Mouse (Mus musculus) lung, adult 18-20 months (tissue): Measurements from ENCODE around the gene Ttll12.

ENCODE experiments used
- DNase-seq, 2 experiments: peaks; one replicate each; pipeline ENCODE4 v3.0.0; 2022; ENCODE audit warnings: mixed read lengths in 2 of 2

Gene Ttll12

DNA sequence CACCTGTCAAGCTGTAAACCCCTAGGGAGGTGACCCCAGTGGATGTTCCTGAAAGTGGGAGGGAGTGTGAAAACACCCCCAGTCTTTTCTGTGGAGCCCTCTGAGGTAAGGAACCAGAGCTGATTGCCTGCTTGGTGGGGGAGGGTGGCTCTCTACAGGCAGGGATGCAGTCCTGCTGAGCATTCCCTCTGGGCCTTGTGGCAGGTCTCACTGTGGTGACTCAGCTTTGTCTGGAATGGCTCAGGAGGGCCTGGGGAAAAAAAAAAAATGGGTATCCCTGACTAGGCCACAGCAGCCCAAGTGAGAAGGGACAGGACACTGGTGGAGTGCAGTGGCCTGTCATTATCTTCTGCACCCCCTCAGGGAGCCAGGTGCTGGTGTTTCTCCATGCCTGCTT lies 1.8 kb downstream of the Ttll12 start:
- no peak for DNase-seq

DNA sequence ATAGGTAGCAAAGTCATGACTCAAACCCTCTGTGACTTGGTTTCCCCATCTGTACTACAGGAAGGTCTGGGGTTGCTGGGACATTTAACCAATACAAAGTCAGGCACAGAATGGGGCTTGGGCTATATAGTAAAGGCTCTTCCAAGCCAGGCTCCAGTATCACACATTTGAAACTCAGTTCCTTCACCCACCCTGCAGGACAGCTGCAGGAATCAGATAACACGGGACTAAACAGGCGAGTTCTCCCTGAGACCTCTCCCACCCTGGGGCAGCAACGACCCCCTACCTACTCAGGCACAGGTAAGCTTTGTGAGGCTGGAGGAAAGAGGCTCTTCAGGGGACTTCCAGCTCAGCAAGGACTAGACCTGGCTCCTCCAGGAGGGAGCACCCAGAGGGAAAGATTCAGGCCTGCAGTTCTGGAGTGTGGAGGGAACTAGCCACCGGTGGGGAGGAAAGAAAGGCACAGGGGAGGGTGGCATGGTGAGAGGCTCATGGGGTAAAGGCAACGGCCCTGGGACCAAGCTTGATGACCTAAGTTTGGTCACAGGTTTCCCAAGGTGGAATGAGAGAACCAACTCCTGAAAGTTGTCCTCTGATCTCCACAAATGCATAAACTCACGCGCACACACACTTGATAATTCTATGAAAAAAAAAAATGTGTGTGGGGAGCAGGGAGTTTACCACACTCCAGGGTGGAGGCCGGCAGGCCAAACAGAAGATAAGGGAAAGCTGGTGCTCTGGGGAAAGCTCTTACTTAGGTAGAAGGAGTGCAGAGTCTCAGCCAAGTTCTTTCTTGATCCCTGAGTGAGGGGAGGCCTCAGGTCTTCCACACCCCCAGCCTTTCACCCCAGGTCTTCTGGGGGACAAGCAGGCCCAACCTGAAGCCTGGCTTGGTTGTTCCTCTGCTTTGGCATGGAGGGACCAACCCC lies 2.4 kb downstream of the Ttll12 start:
- DNase-seq = no peak

DNA sequence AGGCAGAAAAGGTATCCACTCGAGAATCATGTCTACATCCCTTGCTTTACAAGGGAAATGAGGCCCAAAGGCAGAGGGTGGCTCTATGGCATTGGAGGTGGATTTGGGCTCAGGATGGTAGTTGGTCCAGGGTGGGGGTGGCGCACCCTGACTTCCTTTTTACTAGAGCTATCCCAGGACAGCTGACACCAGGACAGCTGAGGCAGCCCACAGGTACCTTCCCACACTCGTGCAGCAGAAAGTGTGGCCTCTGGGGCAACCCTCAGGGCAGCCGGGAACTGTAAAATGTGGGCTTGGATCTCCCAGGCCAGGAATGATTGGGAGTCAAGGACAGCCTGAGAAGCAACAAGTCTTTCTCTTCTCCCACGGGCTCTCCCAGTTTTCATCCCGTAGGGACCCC lies 3.2 kb downstream of the Ttll12 start:
- no peak for DNase-seq

DNA sequence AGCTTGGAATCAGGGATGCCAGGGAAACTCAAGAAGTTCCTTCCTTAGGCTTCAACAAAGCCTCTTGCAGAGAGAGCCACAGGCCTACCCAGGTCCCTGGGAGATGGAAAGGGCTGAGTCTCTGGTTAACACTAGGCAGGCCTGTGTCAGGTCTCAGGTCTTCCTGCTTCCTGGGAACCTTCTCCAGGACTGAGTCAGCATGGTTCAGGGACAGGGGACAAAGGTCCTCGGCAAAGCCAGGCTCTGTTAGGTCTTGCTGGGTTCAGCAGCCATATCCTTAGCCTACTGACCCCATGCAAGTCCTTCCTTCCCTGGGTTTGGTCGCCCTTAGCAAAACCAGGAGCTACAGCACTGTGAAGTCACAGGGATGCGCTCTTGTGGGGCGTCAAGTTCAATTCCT lies 4.1 kb downstream of the Ttll12 start:
- no peak for DNase-seq

DNA sequence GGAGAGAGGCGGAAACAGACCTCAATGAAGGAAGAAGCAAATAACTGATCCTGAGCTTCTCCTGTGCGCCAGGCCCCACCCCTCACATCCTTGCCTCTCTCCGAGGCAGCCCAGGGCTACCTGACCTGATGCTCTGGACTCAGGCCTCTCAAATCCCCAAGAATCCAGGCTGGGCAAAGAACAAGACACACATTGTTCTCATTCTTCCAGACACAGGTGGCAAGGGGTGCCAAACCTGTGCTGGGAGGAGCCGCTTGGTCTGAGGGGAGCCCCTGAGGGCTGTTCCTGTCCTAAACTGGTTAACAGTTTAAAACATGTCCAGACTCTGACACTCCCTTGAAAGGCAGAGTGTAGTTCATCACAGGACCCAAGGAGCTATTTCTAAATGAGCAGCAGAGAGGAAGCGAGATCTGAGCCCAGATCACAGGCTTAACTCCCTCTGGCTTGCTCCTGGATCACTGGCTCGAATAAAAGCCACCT lies 10.2 kb downstream of the Ttll12 start:
- DNase-seq = no peak

DNA sequence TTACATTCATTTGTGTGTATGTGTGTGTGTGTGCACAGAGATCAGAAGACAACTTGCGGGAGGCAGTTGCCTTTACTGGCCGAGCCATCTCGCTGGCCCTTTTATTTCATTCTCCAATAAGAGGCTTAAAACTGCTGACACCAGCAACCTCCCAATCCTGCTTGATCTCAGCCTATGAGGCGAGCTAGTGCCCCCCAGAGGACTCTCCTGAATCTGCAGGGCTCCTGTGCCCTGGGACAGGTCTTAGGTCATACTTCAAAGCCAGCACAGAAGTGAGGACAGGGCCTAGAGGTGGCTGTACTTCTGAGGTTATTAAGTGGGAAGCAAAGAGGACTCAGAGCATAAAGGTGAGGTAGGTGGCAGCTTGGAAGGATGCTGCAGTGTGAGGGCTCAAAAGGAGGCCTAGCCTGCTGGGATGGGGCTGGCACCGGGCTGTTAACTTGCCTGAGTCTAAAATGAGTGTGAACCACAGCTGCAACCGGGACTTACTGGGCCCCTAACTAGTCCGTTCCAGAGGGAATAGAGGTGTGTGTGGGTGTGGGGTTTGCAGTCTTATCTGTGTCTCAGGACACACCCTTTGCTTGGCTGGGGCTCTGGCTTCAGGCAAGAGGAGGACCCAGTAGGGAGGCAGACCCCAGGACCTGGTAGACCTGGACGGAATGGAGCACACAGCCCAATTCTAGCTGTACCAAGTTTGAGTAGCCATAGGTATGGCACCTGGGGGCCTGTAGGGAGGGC lies 11.4 kb downstream of the Ttll12 start:
- DNase-seq = peak; percentile 70 to 80

DNA sequence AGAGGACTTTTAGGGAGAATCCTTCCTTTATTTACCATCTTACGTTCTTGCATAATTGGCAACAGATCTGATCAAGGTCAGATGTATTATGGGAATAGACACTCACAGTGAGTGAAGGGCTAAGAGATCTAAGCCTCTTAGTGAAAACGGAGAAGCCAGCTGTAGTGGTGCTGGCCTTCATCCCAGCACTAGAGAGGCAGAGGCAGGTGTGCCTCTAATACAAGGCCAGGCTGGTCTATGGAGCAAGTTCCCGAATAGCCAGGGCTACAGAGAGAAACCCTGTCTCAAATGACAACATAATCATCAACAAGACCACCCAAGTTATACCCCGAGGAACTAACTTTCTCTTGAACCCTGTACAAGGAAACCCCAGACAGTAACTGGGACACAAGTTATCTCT lies 12.0 kb downstream of the Ttll12 start:
- DNase-seq = no peak

DNA sequence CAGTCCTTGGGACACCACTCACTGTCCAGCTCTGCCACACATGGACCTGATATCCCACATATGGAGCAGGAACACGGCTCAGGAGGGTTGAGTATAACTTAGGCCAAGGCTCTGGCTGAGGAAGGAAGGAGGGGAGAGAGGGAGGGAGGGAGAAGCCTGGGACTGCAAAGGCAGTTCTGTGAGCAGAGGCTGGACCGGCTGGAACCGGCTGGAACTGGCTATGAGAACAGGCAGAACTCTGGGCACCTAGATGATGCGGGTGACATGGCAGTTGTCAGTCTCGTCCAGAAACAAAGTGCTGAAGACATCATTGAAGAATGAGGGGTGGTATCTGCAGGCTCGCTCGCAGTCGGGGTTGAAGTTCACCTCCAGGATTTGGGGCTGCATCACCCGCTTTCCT lies 18.3 kb downstream of the Ttll12 start:
- DNase-seq = no peak

DNA sequence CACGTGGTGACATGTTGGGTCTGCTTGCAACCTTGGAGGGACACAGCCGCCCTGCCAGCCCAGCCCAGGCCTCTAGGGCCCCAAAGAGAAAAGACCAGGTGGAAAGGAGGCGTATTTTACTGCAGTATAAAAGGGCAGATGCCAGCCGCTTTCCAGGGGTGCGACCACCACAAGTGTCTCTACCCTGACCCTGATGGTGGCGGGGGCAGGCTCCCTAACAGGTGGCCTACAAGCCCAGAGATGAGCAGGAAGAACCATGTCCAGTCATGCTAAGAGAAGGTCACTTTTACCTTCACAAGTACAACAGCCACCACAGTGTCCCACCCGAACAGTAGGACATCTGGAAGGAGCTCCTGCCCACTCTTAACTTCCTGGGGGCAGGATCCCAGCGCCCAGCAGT lies 19.4 kb downstream of the Ttll12 start:
- no peak for DNase-seq

DNA sequence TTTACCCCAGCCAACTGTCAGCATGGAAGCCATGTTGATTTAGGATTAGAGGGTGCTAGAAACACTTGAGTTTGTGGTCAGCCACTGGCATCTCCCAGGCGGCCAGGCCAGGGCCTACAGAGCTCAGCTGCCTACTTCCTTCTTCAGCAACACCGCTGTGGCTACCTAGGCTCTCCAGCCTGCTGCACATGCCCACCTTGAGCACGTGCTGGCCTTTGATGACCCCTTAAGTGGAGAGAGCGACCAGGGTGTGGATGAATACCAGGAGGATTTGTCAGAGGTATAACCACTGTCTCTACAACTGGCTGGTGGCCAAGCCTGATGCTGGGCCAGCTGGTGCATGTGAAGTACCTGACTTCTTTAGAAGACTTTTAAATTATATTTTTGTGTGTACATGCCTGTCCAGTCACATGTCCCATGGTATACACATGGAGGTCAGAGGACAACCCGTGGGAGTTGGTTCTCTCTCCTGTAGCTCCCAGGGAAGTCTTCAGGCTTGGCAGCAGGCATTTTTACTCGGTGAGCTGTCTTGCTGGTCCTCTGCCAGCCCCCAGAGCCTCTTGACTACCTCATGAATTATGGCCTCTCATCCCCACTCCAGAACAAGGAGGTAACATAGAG lies 20.1 kb downstream of the Ttll12 start:
- DNase-seq = peak; percentile 83 to 87

DNA sequence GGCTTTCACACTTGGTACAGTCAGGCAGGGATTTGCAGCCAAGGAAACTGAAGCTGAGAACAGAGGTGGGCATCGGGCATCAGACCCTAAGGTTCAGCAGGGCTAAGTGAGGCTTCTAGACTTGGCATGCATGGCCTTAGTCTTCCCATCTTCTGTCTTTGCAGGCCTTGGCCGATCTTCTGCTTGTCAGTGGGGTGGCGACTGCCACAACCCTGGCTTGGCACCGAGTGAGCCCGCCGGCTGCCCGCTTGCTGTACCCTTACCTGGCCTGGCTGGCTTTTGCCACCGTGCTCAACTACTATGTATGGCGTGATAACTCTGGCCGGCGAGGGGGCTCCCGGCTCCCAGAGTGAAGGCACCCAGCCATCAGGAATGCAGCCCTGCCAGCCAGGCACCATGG lies 21.4 kb downstream of the Ttll12 start:
- no peak for DNase-seq

DNA sequence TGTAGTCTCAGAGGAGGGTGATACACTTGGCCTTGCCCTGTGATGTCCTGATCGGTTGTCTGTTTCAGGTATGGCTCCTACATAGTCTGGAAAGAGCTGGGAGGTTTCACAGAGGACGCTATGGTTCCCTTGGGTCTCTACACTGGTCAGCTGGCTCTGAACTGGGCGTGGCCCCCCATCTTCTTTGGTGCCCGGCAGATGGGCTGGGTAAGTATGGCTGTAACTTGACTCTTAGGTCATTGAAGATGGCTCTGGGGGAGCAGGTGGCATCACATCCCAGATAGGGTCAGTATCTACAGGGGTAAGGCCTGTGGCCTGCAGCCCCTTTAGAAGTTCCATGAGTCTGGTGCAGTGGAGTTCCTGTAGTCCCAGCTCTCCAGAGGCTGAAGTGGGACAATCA lies 22.8 kb downstream of the Ttll12 start:
- DNase-seq = no peak

DNA sequence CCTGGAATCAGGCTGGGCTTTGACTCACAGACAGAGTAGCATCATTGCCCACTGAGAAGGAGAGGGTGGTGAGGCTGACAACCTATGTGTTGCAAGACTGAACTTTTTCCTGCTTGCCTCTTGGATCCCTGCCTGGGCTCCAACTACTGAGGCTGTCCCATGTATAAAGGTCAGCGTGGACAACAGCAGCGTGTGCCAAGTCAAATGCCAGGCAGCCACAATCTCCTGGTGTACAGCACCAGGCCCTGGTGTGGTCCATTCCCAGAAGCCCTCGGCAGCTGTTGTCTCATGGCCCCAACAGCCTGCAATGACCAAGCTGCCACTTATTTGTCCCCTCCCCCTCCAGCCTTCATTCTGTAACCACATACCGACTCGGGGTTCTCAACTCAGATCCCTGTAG lies 23.3 kb downstream of the Ttll12 start:
- peak; percentile 63 to 69 for DNase-seq

DNA sequence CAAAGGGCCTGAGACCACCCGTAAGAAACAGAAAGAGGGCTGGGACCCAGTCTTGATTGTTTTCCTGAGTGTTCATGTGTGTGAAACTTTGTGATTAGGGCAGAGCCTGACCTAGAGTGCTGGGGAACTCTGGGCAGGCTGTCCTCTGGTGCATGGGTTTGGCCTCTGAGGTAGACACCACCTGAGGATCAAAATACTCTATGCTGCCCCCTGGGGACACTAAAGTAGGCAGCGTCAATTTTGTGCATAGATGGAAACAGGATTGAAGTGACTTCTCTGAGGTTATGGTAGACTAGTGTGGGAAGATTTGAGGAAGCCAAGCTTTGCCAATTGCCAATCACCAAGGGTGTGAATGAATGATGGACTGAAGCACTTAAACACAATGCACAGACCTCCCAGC lies 24.3 kb downstream of the Ttll12 start:
- DNase-seq = no peak

DNA sequence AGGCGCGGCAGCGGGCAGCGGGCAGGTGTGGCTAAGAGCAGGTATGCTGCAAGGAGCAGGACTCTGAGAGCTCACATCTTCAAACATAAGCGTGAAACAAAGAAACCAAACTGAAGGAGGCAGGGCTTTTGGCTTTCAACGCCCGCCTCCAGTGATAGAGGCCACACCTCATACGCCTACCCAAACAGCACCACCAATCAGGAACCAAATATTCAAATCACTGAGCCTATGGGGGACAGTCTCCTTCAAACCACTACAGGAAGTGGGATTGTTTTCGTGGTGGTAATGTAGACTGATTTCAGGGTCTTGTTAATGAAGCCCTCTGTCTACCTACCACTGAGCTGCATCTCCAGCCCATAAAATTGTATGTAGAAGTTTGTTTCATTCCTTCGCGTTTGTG lies 25.3 kb downstream of the Ttll12 start:
- DNase-seq = peak in 1 of 2 experiments; percentile 24

DNA sequence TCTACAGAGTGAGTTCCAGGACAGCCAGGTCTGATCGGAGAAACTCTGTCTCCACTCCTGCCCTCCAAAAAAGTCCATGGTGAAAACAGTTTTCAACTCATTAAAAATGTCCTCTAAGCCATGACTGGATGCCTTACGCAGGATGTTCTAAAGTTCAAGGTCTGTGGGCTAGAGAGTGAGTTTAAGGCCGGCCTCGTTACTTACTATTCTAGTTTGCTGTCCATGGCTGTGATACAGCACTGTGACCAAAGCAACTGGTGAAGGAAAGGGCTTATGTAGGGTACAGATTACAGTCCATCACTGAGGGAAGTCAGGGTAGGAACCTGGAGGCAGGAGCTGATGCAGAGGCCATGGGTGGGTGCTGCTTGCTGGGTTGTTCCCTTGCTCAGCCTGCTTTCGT lies 26.4 kb downstream of the Ttll12 start:
- DNase-seq = no peak

DNA sequence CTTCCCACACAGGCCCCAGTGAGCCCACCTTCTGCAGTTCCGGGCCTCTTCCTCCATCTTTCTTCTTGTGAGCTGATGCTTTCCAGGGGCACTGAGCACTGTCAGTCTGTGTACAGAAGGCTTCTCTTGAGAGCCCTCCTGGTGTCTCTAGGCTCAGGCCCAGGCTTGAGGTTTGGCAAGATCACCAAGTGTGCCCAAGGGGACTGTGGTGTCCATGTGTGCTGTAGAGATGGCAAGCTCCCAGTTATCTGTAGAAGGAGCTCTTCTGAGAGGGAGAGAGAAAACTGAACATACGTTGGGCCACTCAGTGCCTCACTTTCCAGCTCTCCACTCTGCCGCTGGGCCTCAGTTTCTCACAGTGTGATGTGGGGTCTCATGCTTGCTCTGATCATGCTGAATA lies 27.2 kb downstream of the Ttll12 start:
- no peak for DNase-seq

DNA sequence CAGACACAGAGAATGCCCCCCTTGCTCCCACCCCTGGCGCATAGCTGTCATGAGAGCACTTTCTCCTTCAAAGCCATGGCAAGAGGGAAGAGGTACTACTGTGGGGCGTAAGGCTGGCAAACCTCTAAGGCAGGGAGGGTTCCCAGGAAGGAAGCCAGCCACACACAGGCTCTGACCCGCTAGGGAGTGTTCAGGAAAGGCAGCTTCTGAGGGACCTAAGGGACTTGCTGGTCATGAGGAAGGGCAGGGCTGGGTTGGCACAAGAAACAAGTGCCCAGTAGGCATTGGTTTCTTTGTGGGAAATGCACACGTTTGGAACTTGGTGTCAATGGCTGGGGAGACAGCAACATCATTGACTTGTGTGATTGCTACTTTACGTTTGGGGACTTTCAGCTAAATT lies 29.0 kb downstream of the Ttll12 start:
- peak; percentile 28 to 58 for DNase-seq

DNA sequence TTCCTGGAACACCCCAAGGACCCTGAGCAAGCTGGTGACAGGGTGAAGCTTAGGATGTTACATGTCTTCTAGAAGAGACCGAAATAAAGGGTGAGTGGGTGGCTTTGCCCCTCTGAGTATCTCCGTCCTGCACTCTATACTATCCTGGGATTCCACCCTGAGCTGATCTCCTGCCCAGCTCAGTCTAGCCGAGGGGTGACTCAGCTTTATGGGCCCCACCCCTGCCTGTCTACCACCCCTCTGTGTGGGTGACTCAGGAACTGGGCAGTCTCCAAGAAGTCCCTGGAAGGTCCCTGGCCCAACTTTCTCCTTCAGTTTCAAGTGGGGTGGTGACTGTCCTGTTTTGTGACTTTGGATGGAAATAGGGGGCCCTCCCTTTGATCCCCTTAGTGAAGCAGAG lies 29.5 kb downstream of the Ttll12 start:
- DNase-seq = peak; percentile 61 to 74

DNA sequence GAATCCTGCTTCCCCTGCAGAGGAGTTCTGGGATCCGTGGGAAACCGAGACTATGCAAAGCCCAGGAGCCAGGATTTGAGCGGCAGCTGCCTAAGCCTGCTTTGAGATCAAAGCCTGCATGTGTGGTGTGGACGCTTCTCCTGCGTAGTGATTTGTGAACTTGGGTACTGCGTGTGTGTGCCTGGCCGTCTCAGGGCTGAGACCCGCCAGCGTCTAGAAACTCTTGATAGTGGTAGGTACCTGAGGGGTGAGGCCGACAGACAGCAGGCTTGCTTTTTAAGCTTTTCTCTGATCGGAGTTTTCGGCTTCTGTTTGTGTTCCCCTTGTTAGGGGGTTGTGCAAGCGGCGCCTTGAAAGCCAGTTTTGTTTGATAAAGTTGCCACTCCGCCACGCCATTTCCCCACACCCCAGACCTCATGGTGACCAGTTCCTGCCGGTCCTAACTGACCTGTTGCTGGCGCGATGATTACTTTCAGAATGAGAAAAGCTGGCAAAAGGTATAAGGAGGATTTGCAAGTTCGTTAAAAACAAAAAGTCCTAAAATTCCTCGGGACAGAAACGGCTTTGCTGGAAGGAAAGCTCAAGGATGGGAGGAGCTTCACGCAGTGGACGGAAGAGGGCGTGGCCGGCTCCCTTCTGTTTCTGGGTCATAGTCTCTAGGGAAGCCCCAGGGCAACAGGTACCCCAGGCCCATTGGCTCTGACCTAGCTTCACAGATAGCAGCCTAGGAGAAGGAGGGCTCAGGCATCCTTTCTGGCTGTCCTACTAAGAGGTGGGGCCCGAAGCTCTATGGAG lies 30.9 kb downstream of the Ttll12 start:
- DNase-seq = peak; percentile 72 to 76

DNA sequence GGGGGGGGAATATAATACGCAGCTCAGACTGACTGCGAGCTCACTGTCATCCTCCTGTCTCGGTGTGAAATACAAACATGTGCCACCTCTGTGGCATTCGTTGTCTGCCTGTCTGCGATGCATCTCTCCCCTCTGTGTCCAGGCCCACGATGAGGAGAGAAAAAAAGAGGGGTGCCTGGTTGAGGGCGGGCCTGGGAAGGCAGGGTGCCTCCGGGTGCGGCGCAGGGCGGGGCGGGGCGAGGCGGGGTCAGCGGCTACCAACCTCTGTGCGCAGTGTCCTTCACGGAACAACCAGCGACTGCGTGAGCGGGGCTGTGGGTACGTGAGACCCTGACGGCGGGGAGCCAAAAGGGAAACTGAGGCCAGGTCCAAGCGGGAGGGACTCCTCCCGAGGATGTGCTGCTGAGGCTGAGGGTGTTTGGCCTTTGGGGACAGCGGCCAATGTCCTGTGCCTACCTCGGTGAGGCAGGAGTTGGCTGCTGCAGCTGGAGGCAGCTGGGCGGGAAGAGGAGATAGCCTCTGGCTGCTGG lies 31.6 kb downstream of the Ttll12 start, which contains the start of the genes Tspo and Mcat:
Gene Tspo (plus strand): TSS at position 266 of the 530 bp plus-strand sequence.
Gene Mcat (minus strand): TSS at position 461 of the 530 bp plus-strand sequence.
- peak; percentile 83 to 87 for DNase-seq

DNA sequence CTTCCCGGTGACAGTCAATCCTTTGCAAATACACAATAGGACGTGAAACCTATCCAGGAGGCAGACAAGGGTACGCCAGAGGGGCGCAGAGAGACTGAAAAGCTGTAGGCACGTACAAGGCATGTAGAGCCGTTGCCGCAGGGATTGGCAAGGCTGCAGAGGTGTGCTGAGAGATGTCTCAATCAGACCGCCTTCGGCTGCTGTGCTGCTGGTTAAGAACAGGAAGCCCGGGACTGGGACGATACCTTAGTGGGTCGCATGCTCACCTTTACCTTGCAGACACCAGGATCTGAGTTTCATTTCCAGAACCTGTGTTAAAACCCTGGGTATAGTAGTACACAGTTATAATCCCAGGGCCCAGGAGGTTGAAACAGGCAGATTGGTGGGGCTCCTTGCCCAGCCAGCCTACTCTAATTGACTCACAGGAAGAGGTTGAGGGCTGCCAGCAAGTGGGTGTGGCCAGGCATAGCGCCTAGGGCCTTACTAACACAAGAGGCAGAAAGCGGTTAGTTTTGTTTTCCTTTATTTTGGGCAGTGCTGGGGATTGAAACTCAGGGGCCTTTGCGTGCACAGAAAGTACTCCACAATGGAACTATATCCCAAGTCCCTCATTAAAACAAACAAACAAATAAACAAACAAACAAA lies 32.2 kb downstream of the Ttll12 start:
- peak; percentile 93 to 95 for DNase-seq
